Mouse (Mus musculus) liver, adult 2 months (tissue): ENCODE results near the gene Erp29.

Source experiments
- CTCF ChIP-seq: fragments of 200-500 bp; IDR thresholded peaks from 2 replicates; pipeline ENCODE4 v1.5.1; 2011; ENCODE audit warnings: low read depth, low read length, control low read depth
- POLR2A ChIP-seq: fragments of 200-500 bp; IDR thresholded peaks from 2 replicates; pipeline ENCODE4 v1.6.1; 2011; ENCODE audit warnings: low read length, control low read depth; ENCODE audit not compliant: insufficient read depth; ENCODE audit errors: extremely low read depth

GRCm38 (mm10) chr5:121449976-121450375 lies 2.3 kb downstream of the Erp29 start:
- TF ChIP-seq CTCF: no peak
- TF ChIP-seq POLR2A: no peak
